Mouse (Mus musculus): Measurements from ENCODE around the gene Clic6. TPM values are rescaled to one million over a fixed set of nuclear protein-coding genes. Genes with fewer than 3 reads are reported as not detected.

The Clic6 gene
- polyA plus RNA-seq, 1 experiment = not detected

GRCm38 (mm10) chr16:92551266-92552105 lies 66.0 kb downstream of the Clic6 start:
- H3ac ChIP-seq (ENCODE audit: control insufficient read depth, insufficient read length) = no peak overlapping the region
- no peaks in the 10 kb centered on the region for H3K79me2 ChIP-seq (ENCODE audit: control insufficient read depth, insufficient read depth)
- peak overlapping the region; percentile 74 for H3K4me2 ChIP-seq (ENCODE audit: low read depth)
- no peaks in the 10 kb centered on the region for H3K36me3 ChIP-seq (ENCODE audit: control insufficient read depth, insufficient read depth)
- TF ChIP-seq E2F4 (IDR thresholded peaks at IDR 0.05; ENCODE audit: insufficient read depth) (no peak), USF1 (IDR thresholded peaks at IDR 0.05; ENCODE audit: low read depth) (no peak), REST (IDR thresholded peaks at IDR 0.05; ENCODE audit: insufficient read depth, insufficient read length) (no peak), MYOG (IDR thresholded peaks at IDR 0.05; ENCODE audit: control insufficient read depth in 1 of 3, insufficient read depth in 1 of 3, insufficient read length in 2 of 3, low read depth in 2 of 3) (no peak), SRF (IDR thresholded peaks at IDR 0.05; ENCODE audit: control insufficient read depth, insufficient read length, low read depth) (no peak), POLR2AphosphoS2 (IDR thresholded peaks at IDR 0.05; ENCODE audit: insufficient read length, low read depth) (no peak), MAX (IDR thresholded peaks at IDR 0.05; ENCODE audit: low read depth) (no peak), MYOD1 (IDR thresholded peaks at IDR 0.05; ENCODE audit: control insufficient read depth in 1 of 3, insufficient read length in 2 of 3, low read depth in 2 of 3) (no peak), POLR2A (IDR thresholded peaks at IDR 0.05; ENCODE audit: insufficient read length, low read depth) (no peak), TCF12 (IDR thresholded peaks at IDR 0.05; ENCODE audit: insufficient read depth, poor library complexity, severe bottlenecking) (no peak), TCF3 (IDR thresholded peaks at IDR 0.05; ENCODE audit: insufficient read length, low read depth) (no peak), CEBPB (IDR thresholded peaks at IDR 0.05; ENCODE audit: insufficient read depth, poor library complexity, severe bottlenecking) (no peak)
- H3K4me3 ChIP-seq = no peak overlapping the region
- no peaks in the 10 kb centered on the region for H3K27me3 ChIP-seq (ENCODE audit: control insufficient read depth, insufficient read depth, insufficient read length)

DNA sequence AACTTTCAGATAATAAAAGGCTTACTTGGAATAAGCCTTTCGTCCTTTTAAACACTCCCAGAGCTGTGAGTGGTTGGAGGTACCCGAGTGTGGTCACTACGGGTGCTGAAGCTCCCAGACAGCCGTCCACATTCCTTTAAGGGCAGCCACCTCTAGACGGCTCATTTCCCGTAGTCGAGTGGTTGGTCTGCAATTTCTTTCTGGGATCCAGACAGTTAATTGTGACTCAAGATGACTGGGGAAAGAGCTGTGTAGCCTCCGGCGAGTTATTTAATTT lies 66.5 kb downstream of the Clic6 start:
- Histone ChIP-seq H3K79me2 (ENCODE audit: control insufficient read depth, insufficient read depth) (no peaks in the 10 kb centered on the region), H3K36me3 (ENCODE audit: control insufficient read depth, insufficient read depth) (no peaks in the 10 kb centered on the region), H3K27me3 (ENCODE audit: control insufficient read depth, insufficient read depth, insufficient read length) (no peaks in the 10 kb centered on the region), H3K4me3 (no peak overlapping the region), H3K4me2 (ENCODE audit: low read depth) (peak overlapping the region; percentile 74), H3ac (ENCODE audit: control insufficient read depth, insufficient read length) (no peak overlapping the region)
- no peak for TF ChIP-seq USF1 (IDR thresholded peaks at IDR 0.05; ENCODE audit: low read depth)
- no peak for TF ChIP-seq REST (IDR thresholded peaks at IDR 0.05; ENCODE audit: insufficient read depth, insufficient read length)
- TF ChIP-seq TCF12 (IDR thresholded peaks at IDR 0.05; ENCODE audit: insufficient read depth, poor library complexity, severe bottlenecking) = no peak
- TF ChIP-seq MYOD1 (IDR thresholded peaks at IDR 0.05; ENCODE audit: control insufficient read depth in 1 of 3, insufficient read length in 2 of 3, low read depth in 2 of 3) = no peak
- no peak for TF ChIP-seq POLR2AphosphoS2 (IDR thresholded peaks at IDR 0.05; ENCODE audit: insufficient read length, low read depth)
- no peak for TF ChIP-seq MAX (IDR thresholded peaks at IDR 0.05; ENCODE audit: low read depth)
- TF ChIP-seq CEBPB (IDR thresholded peaks at IDR 0.05; ENCODE audit: insufficient read depth, poor library complexity, severe bottlenecking) = no peak
- TF ChIP-seq SRF (IDR thresholded peaks at IDR 0.05; ENCODE audit: control insufficient read depth, insufficient read length, low read depth) = no peak
- TF ChIP-seq E2F4 (IDR thresholded peaks at IDR 0.05; ENCODE audit: insufficient read depth) = no peak
- no peak for TF ChIP-seq POLR2A (IDR thresholded peaks at IDR 0.05; ENCODE audit: insufficient read length, low read depth)
- no peak for TF ChIP-seq TCF3 (IDR thresholded peaks at IDR 0.05; ENCODE audit: insufficient read length, low read depth)
- TF ChIP-seq MYOG (IDR thresholded peaks at IDR 0.05; ENCODE audit: control insufficient read depth in 1 of 3, insufficient read depth in 1 of 3, insufficient read length in 2 of 3, low read depth in 2 of 3) = no peak

DNA sequence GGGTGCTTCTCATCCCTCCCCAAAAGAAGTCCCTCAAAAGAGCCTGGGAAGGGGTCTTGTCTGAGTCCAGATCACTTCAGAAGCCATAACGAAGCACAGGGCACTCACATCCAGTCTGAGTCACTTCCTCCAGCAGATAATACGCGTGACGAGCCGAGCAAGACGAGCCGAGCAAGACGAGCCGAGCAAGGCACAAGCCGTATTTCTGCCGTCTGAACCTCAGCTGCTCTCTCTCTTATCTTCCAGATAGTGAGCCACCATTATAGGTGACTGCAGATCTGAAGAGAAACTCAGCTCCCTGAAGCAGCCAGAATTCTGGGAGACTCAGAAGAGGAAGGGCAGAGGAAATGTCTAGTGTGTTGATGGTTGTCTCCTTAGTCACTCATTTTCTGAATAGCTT lies 67.3 kb downstream of the Clic6 start:
- H3K79me2 ChIP-seq (ENCODE audit: control insufficient read depth, insufficient read depth) = no peaks in the 10 kb centered on the region
- H3K4me2 ChIP-seq (ENCODE audit: low read depth) = peak overlapping the region; percentile 74
- H3K4me3 ChIP-seq = no peak overlapping the region
- H3K36me3 ChIP-seq (ENCODE audit: control insufficient read depth, insufficient read depth) = no peaks in the 10 kb centered on the region
- no peak overlapping the region for H3ac ChIP-seq (ENCODE audit: control insufficient read depth, insufficient read length)
- no peak for TF ChIP-seq TCF3 (IDR thresholded peaks at IDR 0.05; ENCODE audit: insufficient read length, low read depth)
- peak in 2 of 3 experiments; percentile 27 to 70 for TF ChIP-seq MYOG (IDR thresholded peaks at IDR 0.05; ENCODE audit: control insufficient read depth in 1 of 3, insufficient read depth in 1 of 3, insufficient read length in 2 of 3, low read depth in 2 of 3)
- peak in 2 of 3 experiments; percentile 49 to 70 for TF ChIP-seq MYOD1 (IDR thresholded peaks at IDR 0.05; ENCODE audit: control insufficient read depth in 1 of 3, insufficient read length in 2 of 3, low read depth in 2 of 3)
- no peak for TF ChIP-seq E2F4 (IDR thresholded peaks at IDR 0.05; ENCODE audit: insufficient read depth)
- TF ChIP-seq POLR2A (IDR thresholded peaks at IDR 0.05; ENCODE audit: insufficient read length, low read depth) = peak; percentile 38
- H3K27me3 ChIP-seq (ENCODE audit: control insufficient read depth, insufficient read depth, insufficient read length) = no peaks in the 10 kb centered on the region

GRCm38 (mm10) chr16:92555051-92555450 lies 69.5 kb downstream of the Clic6 start:
- H3K27me3 ChIP-seq (ENCODE audit: control insufficient read depth, insufficient read depth, insufficient read length) = no peaks in the 10 kb centered on the region

More at GRCm38 (mm10) chr16:92555051-92555450, 69.5 kb downstream of the Clic6 start:
- TF ChIP-seq TCF3 (IDR thresholded peaks at IDR 0.05; ENCODE audit: insufficient read length, low read depth) (no peak), TCF12 (IDR thresholded peaks at IDR 0.05; ENCODE audit: insufficient read depth, poor library complexity, severe bottlenecking) (no peak), E2F4 (IDR thresholded peaks at IDR 0.05; ENCODE audit: insufficient read depth) (no peak), POLR2A (IDR thresholded peaks at IDR 0.05; ENCODE audit: insufficient read length, low read depth) (no peak), MYOD1 (IDR thresholded peaks at IDR 0.05; ENCODE audit: control insufficient read depth in 1 of 3, insufficient read length in 2 of 3, low read depth in 2 of 3) (no peak), POLR2AphosphoS2 (IDR thresholded peaks at IDR 0.05; ENCODE audit: insufficient read length, low read depth) (no peak), REST (IDR thresholded peaks at IDR 0.05; ENCODE audit: insufficient read depth, insufficient read length) (no peak), MAX (IDR thresholded peaks at IDR 0.05; ENCODE audit: low read depth) (no peak), CEBPB (IDR thresholded peaks at IDR 0.05; ENCODE audit: insufficient read depth, poor library complexity, severe bottlenecking) (no peak)
- Histone ChIP-seq H3K36me3 (ENCODE audit: control insufficient read depth, insufficient read depth) (no peaks in the 10 kb centered on the region), H3K4me3 (no peak overlapping the region), H3ac (ENCODE audit: control insufficient read depth, insufficient read length) (no peak overlapping the region), H3K4me2 (ENCODE audit: low read depth) (no peak overlapping the region), H3K79me2 (ENCODE audit: control insufficient read depth, insufficient read depth) (no peaks in the 10 kb centered on the region)

All from myocyte (in vitro differentiated cells).